22 mouse cellular contexts compared by ENCODE assay signal in genomic region chr10:39529179-39529578, GRCm38 (mm10).
A peak's percentile ranks its signal among the peaks of the same experiment; 100 is the strongest.
DNase-seq lines count a peak whose midpoint lies in the region; ATAC-seq and TF ChIP-seq lines count a peak whose summit lies in the region.
"Had no signal": no experiment of that assay in that cellular context is flagged by ENCODE, and none has a peak within 500 bp of the region (broad histone marks: within the 10 kb centered on the region; RNA-seq: fewer than 3 reads in every experiment).

No protein-coding gene starts in this region.

- no peaks in the 10 kb centered on the region for H3K27me3 ChIP-seq in stomach, embryonic 14.5 days (ENCODE audit: control insufficient read depth, insufficient read depth, low read length)
- no peaks in the 10 kb centered on the region for H3K27me3 ChIP-seq in stomach, postnatal 0 days (ENCODE audit: control insufficient read depth, insufficient read depth, low read length)
- H3K27me3 ChIP-seq in midbrain, embryonic 16.5 days (ENCODE audit: control insufficient read depth, insufficient read depth, low read depth, low read length) = no peaks in the 10 kb centered on the region
- H3K27me3 ChIP-seq: embryonic facial prominence, embryonic 12.5 days; neural tube, embryonic 12.5 days had no signal

- no peak overlapping the region for H3K4me3 ChIP-seq in layer of hippocampus, adult 2 months
- no peak overlapping the region for H3K4me3 ChIP-seq in stomach, embryonic 14.5 days (ENCODE audit: low read depth, low read length)
- no peak overlapping the region for H3K4me3 ChIP-seq in stomach, postnatal 0 days (ENCODE audit: low read depth, low read length)
- H3K4me3 ChIP-seq in midbrain, embryonic 16.5 days (ENCODE audit: low read depth, low read length) = no peak overlapping the region
- H3K4me3 ChIP-seq: embryonic facial prominence, embryonic 12.5 days; limb, embryonic 10.5 days; neural tube, embryonic 12.5 days had no signal

- H3K36me3 ChIP-seq in stomach, embryonic 14.5 days (ENCODE audit: control insufficient read depth, insufficient read depth, low read length) = no peaks in the 10 kb centered on the region; the same call in 1 of the 2 replicates
- no peaks in the 10 kb centered on the region for H3K36me3 ChIP-seq in stomach, postnatal 0 days (ENCODE audit: control insufficient read depth, insufficient read depth, low read length)
- H3K36me3 ChIP-seq in midbrain, embryonic 16.5 days (ENCODE audit: control insufficient read depth, insufficient read depth, low read length) = peaks cover 3% of the 10 kb centered on the region; the same call in 1 of the 2 replicates

- 0 out of 2 replicates have a peak overlapping the region, but pooled peaks have one; percentile 11 for H3K27ac ChIP-seq in layer of hippocampus, adult 2 months
- peak overlapping the region; percentile 10; the same call in 1 of the 2 replicates for H3K27ac ChIP-seq in stomach, embryonic 14.5 days (ENCODE audit: low read length)
- H3K27ac ChIP-seq in stomach, postnatal 0 days (replicated peaks) = no peak overlapping the region
- peak overlapping the region; percentile 51; the same call in 1 of the 2 replicates for H3K27ac ChIP-seq in midbrain, embryonic 16.5 days (ENCODE audit: low read length)
- H3K27ac ChIP-seq: embryonic facial prominence, embryonic 12.5 days; kidney, postnatal 0 days; limb, embryonic 10.5 days; neural tube, embryonic 12.5 days had no signal

- 89% methylated on average over 14 of the region's 14 CpGs for WGBS in stomach, embryonic 14.5 days
- WGBS in stomach, postnatal 0 days = 83% methylated on average over 14 of the region's 14 CpGs
- 57% methylated on average over 14 of the region's 14 CpGs for WGBS in midbrain, embryonic 16.5 days

- ATAC-seq in stomach, embryonic 14.5 days (ENCODE audit: insufficient number of reproducible peaks, insufficient read depth, low FRiP score, low read depth) = no peak
- no peak for ATAC-seq in stomach, postnatal 0 days (ENCODE audit: low FRiP score, low TSS enrichment)
- ATAC-seq in midbrain, embryonic 16.5 days = no peak
- no peak for ATAC-seq in CD4-positive, CD25-positive, alpha-beta regulatory T cell, adult 4 months
- ATAC-seq: forebrain, postnatal 0 days; inflammation-experienced regulatory T-cells, adult 6 months; lung, postnatal 0 days had no signal

- peaks cover 19% of the 10 kb centered on the region for H3K4me1 ChIP-seq in stomach, embryonic 14.5 days (ENCODE audit: control insufficient read depth, insufficient read depth, low read length)
- peaks cover 6% of the 10 kb centered on the region; the same call in 1 of the 2 replicates for H3K4me1 ChIP-seq in stomach, postnatal 0 days (replicated peaks; ENCODE audit: control insufficient read depth, insufficient read depth)
- H3K4me1 ChIP-seq in midbrain, embryonic 16.5 days (ENCODE audit: control insufficient read depth, insufficient read depth, low read length) = peaks cover 12% of the 10 kb centered on the region

- no peak for DNase-seq in layer of hippocampus, adult 2 months (ENCODE audit: low spot score in 2 of 2)
- DNase-seq in layer of hippocampus, postnatal 36 days = no peak
- no peak for DNase-seq in stomach, postnatal 0 days (ENCODE audit: low spot score)
- no peak for DNase-seq in gastrocnemius, adult 18-20 months (ENCODE audit: low spot score)
- DNase-seq: adrenal gland, postnatal 14 days; cerebellum, adult 2 months; cerebellum, postnatal 25 days; forebrain, postnatal 0 days; kidney, adult 18-20 months; liver; right cerebral cortex, postnatal 25 days; spleen, adult 18-20 months; thymus, postnatal 14 days had no signal

- TF ChIP-seq EP300 in stomach, postnatal 0 days (optimal IDR thresholded peaks at IDR 0.05) = no peak

- H3K9ac ChIP-seq in stomach, embryonic 14.5 days (replicated peaks; ENCODE audit: low read depth, low read length) = no peak overlapping the region
- H3K9ac ChIP-seq in stomach, postnatal 0 days (ENCODE audit: low read length) = no peak overlapping the region
- H3K9ac ChIP-seq in midbrain, embryonic 16.5 days (ENCODE audit: low read depth, low read length) = no peak overlapping the region
- H3K9ac ChIP-seq: embryonic facial prominence, embryonic 12.5 days; forebrain, postnatal 0 days; neural tube, embryonic 12.5 days had no signal

- H3K9me3 ChIP-seq in stomach, embryonic 14.5 days (ENCODE audit: control insufficient read depth, low read depth, low read length) = no peaks in the 10 kb centered on the region
- H3K9me3 ChIP-seq in stomach, postnatal 0 days (ENCODE audit: control insufficient read depth, low read length) = no peaks in the 10 kb centered on the region
- no peaks in the 10 kb centered on the region for H3K9me3 ChIP-seq in midbrain, embryonic 16.5 days (replicated peaks; ENCODE audit: control insufficient read depth, low read length, poor library complexity, severe bottlenecking)
- H3K9me3 ChIP-seq: embryonic facial prominence, embryonic 12.5 days; limb, embryonic 10.5 days; neural tube, embryonic 12.5 days had no signal

- no peak for TF ChIP-seq CTCF in layer of hippocampus, adult 2 months (conservative IDR thresholded peaks at IDR 0.05)
- TF ChIP-seq CTCF in stomach, postnatal 0 days (IDR thresholded peaks at IDR 0.05; ENCODE audit: low read depth) = no peak

- H3K4me2 ChIP-seq in stomach, embryonic 14.5 days (replicated peaks; ENCODE audit: low read depth, low read length) = no peak overlapping the region
- H3K4me2 ChIP-seq in stomach, postnatal 0 days (replicated peaks; ENCODE audit: low read depth) = no peak overlapping the region
- H3K4me2 ChIP-seq in midbrain, embryonic 16.5 days (ENCODE audit: low read length) = no peak overlapping the region
- H3K4me2 ChIP-seq: embryonic facial prominence, embryonic 12.5 days; neural tube, embryonic 12.5 days had no signal
